Mouse (Mus musculus) NIH3T3 (cell line): ENCODE results near the gene Krt71.

Experiments used
- DNase-seq: peaks from one replicate; pipeline ENCODE4 v3.0.0-alpha.2; 2012; ENCODE audit warnings: low read depth

The Krt71 gene

GRCm38 (mm10) chr15:101688161-101688560 is 54.7 kb downstream of the Krt71 start:
- no peak for DNase-seq
